Mouse (Mus musculus): ENCODE data around the gene Crtc3.

Gene Crtc3

DNA sequence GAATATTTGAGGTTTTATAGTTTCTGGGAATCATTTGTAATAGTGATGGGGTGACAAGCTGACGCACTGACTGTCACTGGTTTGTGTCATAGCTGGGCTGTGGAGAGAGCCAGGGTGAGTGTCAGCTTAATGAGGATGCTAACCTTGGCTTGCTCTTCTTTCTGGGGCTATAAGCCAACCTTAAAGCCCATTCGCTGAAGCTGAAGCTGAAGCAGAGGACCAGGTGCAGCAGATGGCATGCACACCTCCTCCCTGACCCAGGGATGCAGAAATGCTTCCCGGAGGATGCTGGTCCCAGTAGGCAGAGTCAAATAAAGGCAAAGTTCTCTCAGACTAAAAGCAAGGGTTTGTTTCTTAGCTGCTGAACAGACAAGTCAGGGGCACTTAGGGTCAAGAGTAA, 48.7 kb downstream of the Crtc3 start:
- no peak for DNase-seq (ENCODE audit: low read depth, low spot score)

DNA sequence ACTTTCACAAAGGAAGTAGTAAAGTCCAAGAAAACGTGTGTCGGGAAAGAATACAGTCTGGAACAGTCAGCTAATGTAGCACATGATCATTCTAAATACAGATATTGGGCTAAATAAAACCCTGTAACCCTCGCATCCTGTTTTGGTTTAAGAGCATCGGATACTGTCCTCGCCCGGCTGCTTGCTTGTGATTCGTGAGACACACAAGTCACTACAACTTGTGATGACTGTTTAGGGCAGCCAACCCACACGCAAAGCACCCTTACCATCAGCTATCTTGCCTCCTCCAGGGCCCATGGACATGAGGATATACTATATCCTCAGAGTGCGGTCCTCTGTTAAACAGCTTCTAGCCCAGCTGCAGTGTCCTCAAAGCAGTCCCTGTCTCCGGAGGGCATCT, 50.2 kb downstream of the Crtc3 start:
- DNase-seq (ENCODE audit: low read depth, low spot score): no peak

DNA sequence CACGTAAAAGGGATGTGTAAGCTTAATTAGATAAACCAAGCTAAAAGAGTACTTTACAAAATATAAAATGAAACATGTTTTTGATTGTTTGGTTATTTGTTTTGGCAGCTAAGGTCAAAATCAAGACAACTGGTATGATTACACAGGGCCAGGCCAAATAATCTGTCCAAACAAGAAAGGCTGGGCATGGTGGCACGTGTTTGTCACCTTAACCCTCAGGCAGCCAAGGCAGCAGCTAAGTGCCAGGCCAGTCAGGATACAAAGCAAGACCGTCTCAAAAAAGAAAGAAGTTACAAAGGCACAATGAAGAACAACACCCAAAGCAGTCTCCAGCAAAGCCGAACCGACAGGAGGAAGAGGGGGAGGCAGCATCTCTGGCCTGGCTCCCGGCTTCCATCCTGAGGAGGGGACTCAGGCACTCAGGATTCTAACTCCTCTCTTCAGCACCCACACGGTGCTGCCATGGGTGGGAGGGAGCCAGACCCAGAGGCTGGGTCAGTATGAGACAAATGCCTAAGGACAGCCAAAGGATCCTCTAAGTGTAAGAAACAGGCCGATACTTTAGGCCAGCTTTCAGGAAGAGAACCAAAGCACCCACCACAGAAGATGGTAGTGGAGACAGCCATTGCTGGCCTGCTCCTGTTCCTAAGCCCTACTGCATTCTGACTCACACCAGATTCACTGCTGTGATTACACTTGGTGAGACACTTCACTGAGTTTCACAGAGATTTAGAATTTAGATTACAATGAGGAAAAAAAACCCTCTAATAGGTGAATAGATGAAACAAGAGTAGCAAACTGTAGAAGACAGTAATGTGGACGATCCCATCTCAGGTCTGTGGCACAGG, 51.5 kb downstream of the Crtc3 start:
- no peak for DNase-seq (ENCODE audit: low read depth, low spot score)

DNA sequence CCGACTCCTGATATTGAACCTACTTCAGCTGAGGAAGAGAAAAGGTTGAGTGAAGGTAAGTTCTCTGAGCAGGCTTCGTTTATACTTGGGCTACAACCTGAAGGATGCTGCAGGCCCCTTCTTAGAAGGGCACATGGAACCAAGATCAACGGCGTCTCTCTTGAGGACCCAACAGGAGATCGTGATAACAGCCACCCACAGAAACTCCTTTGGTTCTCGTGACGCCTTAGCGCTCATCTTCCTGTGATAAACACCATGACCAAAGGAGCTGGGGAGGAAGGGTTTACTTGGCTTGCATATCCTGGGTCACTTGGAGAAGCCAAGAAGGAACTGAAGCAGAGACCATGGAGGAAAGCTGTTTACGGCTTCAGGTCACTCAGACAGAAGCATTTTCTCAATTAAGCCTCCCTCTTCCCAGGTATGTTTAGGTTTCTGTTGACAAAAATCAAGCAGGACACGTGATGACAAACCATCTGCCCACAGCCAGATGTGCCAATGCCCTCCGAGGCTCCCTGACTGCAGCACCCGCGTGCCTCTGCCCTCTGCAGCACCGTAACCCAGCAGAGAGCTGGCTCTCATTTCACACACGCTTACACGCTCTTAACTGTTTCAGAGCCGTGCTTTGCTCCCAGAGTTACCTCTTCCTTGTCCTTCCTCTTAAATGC, 52.3 kb downstream of the Crtc3 start:
- no peak for DNase-seq (ENCODE audit: low read depth, low spot score)

DNA sequence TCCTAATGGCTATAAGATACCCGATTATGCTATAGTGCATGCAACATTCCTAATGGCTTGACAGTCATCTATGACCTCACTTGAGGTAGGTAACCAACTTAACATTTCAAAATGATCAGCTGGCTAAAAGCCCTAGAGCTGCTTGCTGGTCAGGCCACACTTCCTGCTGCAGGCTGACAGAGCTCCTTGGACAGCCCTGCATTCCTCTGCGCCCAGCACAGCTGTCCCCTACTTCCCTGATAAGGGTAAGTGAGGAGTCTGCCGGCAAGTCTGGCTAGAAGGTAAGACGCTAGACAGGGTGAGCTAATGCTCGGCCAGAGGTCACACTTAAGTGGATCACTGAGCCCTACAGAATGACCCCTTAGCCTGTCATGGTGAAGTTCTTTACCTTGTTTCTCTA, 52.8 kb downstream of the Crtc3 start:
- no peak for DNase-seq (ENCODE audit: low read depth, low spot score)

DNA sequence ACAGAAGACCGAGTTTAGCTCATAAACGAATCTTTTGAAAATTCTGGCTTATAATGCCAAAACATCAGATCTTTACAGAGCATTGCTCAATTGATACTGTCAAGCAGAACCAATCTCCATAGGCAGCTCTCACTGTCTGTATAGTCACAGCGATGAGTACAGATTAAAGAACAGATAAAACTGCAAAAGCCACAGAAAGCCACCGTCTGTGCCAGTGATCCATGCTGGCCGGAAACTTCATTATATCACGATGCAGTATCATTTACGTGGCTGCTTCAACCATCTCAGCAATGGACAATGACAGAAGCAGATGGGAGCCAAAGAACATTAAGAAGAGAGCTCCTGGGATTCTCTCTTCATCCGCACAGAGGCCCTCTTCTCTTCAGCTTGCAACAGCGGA, 53.9 kb downstream of the Crtc3 start:
- DNase-seq (ENCODE audit: low read depth, low spot score): no peak

DNA sequence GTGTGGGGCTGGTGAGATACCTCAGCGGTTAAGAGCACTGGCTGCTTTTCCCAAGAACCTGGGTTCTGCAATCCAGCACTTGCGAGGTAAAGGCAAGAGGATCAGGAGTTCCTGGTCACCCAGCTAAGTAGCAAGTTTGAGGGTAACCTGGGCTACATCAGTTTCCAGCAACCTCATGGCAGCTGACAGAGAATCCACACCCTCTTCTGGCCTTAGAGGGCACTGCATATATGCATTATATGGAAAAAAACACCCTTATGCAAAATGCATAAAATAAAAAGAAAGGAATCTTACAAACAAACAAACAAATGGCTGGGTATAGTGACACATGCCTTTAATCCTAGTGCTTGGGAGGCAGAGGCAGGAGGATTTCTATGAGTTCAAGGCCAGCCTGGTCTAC, 55.0 kb downstream of the Crtc3 start:
- DNase-seq (ENCODE audit: low read depth, low spot score): no peak

DNA sequence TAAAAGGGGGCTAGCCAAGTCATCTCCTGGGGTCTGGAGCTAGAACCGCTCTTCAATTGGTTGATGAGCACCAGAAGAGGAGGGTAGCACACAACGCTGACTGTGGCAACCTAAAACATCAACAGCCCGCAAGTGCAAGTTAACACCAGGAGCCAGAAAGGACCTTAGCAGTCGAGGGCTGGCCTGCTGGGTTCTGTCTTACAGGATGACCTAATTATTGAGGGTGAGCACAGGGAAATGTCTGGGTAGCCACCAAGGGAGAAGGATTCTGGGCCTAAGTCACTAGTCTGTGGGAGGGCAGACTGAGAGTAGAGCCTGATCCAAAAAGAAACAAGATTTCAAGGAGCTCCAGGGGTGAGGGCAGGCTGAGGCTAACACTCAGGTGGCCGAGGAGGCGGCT, 56.7 kb downstream of the Crtc3 start:
- no peak for DNase-seq (ENCODE audit: low read depth, low spot score)

DNA sequence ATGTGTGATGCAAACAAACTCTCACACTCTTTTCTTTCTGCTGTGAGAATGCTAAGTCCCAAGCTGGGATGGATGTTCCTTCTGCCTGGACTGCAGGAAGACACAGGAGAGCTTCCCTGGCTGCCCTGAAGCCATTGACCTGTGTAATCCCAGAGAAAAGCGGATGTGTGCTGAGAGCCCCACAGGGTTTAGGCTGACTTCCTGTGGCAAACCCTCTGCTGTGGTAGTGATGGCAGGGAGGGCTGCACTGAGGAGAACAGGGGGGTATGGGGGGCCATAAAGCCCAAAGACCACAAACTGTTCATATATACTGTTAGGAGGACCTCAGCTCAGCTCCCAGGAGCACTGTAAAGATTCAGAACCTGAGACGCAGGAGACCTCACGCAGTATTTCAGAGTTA, 57.3 kb downstream of the Crtc3 start:
- no peak for DNase-seq (ENCODE audit: low read depth, low spot score)

DNA sequence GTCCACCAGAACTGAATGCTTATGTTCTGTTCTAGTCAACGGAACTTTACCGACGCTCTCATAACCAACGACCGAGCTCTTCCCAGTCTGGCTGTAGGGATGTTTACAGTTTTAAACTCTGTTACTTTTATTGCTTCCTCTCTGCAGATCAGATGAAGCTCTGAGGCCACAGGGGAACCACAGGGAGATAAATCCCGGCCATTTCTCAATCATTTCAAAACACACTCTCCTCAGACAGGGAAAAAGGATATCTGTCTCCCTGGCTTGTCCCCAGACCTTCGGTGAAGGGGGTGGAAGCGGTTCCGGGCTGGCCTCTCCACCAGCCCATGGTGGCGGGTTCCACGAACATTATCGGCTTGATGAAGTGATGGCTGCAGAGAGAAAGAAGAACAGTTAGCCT, 59.3 kb downstream of the Crtc3 start:
- DNase-seq (ENCODE audit: low read depth, low spot score): no peak

DNA sequence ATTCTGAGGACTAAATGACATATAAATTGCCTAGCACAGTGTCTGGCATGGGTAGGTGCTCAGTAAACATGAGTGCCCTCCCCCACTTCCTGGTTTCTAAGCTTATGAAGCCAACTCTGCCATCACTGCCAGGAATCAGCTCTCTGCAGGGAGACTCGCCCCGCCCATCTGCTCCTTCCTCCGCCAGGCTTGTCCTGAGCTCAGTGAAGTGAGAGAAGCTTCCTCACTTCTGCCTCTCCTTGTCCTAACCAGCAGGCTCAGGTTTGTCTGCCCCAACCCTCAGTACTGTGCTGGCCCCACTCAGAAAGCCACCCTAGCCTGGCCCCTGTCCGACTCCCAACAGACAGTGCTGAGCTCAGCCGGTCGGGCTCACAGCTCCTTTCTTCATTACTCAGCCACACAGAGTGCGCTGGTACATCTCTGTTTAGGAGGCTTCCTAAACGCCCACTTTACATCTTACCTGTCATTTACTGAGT, 59.9 kb downstream of the Crtc3 start:
- no peak for DNase-seq (ENCODE audit: low read depth, low spot score)

DNA sequence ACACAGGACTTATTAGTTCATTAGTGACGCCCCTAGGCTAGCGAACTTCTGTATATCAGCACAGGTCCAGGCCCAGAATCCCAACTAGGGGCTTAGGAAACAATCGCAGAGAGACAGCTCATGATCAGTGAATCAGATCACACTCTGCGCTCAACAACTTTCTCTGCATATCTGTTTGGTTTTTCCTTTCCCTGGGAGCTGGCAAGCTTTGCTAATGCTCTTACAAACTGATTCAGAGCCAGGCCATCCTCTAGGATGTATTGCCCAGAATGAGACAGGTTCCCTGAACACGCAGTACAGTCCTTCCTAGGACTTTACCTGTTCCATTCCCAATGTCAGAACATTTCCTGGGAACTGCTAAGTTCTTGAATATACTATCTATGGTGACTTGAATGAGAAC, 61.7 kb downstream of the Crtc3 start:
- no peak for DNase-seq (ENCODE audit: low read depth, low spot score)

DNA sequence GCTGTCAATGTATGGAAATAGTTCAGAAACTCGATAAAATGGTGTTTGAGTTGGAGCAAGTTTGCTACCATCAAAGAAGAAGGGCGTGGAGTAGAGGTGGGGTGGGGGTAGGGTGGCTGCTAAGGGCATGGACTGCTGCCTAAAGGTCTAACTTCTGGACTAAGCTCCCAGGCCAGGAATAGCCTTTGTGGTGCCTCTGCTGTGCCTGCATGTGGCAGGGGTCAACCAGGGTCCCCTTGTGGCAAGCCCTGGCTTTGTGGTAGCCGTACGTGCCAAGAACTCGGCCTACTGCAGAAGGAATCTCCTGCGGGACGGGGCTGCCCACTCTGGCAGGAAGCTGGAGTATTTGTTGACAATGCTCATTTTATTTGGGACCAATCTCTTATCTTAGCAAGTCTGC, 62.8 kb downstream of the Crtc3 start:
- DNase-seq (ENCODE audit: low read depth, low spot score): no peak

DNA sequence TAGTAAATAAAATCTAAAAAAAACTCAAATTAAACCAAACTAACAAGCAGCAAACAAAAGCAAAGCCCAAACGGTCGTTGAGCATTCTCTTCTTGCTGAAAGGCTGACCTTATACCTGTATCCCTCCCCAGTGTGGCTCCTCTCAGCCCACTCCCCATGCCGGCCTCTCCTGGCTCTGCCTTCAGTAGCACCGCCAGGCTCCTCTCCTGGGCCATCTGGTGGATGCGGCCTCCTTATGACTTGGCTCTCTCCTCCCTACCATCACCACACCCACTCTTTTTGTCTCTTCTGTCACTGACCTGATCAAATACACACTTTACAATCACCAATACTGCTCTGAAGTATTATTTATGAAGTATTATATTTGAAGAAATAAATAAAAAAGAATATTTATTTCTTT, 65.4 kb downstream of the Crtc3 start:
- no peak for DNase-seq (ENCODE audit: low read depth, low spot score)

DNA sequence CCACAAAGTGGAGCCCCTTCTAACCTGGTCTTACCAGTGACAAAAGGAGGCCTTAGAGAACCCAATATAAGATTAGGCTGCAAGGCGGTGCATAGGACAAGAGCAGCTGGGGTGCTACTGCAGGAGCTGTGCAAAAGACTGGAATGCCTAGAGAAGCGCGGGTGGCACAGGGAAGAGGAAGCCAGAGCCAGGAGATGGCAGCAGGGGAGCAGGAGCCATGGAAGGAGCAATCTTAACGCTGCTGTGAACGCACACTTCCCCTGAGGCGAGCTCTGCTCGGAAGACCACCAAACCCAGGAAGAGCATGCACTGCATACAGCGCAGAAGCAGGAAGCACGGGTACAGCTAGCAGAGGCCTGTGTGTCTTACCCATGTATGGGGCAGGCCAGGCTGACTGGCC, 72.6 kb downstream of the Crtc3 start:
- no peak for DNase-seq (ENCODE audit: low read depth, low spot score)

DNA sequence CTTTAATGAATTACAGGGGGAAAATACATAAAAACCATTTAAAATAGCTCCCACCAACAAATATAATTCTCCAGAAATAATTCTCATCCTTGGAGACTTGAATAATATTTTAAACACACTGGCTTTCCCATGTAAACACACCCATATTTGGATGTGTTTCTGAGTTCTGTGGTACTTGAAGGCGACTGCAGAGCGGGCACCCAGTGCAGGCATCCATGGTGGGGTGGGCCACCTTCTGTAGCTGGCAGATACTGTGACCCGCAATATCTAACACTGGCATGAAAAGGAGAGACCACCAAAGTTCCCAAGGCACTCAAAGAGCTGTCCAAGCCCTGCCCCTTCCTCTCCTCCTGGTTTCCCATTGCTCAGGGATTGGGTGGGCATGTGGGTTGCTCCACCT, 74.6 kb downstream of the Crtc3 start:
- DNase-seq (ENCODE audit: low read depth, low spot score): no peak

DNA sequence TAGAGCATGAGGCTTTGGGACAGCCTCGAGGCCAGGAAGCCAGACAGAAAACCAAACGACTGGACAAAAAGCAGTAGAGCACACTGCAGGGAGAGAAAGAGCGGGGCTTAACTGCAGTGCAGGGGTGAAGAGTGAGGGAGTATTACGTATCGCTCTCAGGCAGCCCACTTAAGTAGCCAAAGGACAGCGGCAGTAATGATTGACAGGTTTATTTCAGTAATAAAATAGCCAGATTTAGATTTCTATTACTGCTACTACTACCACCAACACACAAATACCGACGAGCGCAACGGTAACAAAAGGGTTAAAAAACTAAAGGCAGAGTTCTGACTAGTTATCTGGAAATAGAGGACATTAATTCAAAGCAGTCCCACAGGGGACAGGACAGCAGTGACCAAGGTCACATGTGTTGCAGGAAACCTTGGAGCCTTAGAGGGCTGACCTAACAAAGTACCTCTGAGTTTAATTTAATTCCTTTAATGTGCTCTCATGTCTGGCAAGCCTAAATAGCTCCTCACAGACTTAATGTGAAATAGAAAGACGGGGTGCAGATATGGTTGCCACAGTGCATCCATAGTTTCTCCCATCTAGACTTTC, 76.4 kb downstream of the Crtc3 start:
- no peak for DNase-seq (ENCODE audit: low read depth, low spot score)

DNA sequence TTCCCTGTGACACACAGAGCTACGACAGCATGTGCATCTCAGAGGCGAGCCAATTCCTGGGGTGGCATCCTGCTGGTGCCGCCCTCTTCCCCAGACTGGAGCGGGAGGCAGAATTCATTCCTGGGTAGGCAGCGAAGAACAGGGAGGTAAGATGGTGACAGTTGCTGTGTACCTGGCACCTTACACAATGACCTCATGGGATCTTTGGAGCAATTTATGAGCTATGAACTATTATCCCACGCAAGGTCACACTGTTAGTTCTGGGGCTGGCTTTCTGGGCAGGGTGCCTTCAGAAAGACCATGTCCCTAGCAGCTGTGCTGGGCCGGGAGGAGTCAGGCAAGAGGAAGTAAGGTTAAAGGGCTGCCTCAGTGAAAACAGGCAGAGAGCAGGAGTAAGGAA, 77.0 kb downstream of the Crtc3 start:
- no peak for DNase-seq (ENCODE audit: low read depth, low spot score)

DNA sequence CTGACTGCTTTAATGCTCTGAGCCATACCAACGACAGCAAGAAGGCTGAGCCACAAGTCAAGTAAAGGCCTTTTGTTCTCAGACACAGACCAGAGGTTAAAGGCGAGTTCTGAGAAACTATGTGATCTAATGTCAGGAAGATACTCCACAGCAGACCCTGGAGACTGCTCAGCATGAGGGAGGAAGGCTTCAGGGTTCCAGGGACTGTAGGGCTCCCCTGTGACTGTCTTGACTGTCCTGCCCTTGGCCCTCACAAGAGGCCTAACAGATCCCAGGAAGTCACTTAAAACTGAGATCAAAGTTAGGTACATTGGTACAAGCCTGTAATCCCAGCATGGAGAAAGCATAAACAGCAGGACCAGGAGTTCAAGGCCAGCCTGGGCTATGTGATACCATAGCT, 81.2 kb downstream of the Crtc3 start:
- DNase-seq (ENCODE audit: low read depth, low spot score): no peak

DNA sequence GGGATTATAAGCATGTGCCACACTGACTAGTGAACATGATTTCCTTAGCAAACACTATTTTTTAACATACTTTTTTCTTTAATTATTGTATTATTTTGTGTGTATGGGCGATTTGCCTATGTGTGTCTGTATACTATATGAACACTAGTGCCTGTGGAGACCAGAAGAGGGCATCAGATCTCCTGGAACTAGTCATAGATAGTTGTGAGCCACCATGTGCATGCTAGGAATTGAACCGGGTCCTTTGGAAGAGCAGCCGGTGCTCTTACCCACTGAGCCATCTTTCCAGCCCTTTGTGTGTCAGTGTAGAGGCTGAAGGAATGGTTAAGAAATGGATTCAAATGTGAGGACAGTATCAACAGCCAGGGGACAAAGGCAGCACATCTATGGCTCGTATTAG, 82.2 kb downstream of the Crtc3 start:
- DNase-seq (ENCODE audit: low read depth, low spot score): no peak

DNA sequence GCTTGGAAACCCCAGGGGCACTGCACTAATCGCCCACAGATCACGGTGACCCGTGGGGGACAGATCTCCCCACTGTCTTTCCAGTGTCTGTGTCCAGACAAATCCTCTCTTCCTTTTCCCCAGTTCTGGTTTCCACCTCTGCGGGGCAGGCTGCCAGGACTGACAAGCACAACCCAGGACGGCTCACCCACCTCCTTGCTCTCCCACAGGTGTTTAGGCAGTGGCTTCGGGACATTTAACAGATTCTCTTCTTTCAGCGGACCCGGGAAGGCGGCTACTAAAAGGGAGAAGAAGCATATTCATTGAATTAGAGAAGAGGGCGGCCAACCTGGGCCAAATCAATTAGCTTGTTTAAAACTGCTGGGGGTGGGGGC, 83.1 kb downstream of the Crtc3 start:
- no peak for DNase-seq (ENCODE audit: low read depth, low spot score)

DNA sequence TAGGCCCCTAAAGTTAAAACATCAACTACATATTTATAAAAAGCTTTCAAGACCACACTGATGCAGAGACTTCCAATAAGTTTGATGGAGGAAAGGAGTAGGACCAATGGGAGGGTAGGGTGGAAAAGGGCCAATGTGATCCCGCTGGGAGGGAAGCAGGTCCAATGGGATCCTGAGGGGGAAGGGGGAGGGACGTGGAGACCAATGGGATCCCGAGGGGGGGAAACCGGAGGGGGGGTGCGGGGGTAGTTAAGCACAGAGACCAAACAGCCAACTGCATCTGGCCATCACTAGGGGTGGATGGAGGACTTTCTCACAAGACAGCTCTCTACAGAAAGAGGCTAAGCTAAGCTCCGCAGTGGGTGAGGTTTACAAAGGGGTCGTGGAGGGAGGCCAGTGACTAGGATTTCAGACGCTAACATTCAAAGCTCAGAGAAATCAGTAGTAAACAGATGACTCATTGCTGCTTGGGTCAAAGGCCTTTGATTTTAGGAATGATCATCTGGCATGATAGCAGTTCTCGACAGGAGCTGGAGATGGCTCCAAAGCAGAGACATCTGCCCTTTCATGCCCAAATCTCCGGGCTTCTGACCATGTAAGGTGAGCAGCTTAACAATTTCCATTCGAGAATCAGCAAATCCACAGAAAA, 83.6 kb downstream of the Crtc3 start:
- no peak for DNase-seq (ENCODE audit: low read depth, low spot score)

DNA sequence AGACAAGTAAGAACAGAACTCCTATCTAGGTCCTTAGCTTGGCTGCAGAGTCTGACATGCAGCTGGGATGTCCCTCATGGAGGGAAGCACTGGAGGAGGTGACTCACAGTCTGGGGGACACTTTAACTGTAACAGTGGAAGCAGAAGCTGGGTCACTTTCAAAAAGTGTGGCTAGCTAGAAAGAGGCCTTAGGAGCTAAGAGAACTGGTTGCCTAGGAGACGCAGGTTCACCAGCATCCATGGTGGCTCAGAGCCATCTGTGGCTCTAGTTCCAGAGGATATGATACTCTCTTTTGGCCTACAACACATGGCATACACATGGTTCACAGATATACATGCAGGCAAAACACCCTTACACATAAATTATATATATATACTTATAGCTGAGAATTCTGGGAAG, 86.1 kb downstream of the Crtc3 start:
- no peak for DNase-seq (ENCODE audit: low read depth, low spot score)
